Mouse (Mus musculus) liver, adult 2 months (tissue): ENCODE measurements around the gene H1foo.

Experiments used
- CTCF ChIP-seq: fragments of 200-500 bp; IDR thresholded peaks from 2 replicates; pipeline ENCODE4 v1.5.1; 2011; ENCODE audit warnings: low read depth, low read length, control low read depth
- POLR2A ChIP-seq: fragments of 200-500 bp; IDR thresholded peaks from 2 replicates; pipeline ENCODE4 v1.6.1; 2011; ENCODE audit warnings: low read length, control low read depth; ENCODE audit not compliant: insufficient read depth; ENCODE audit errors: extremely low read depth

DNA sequence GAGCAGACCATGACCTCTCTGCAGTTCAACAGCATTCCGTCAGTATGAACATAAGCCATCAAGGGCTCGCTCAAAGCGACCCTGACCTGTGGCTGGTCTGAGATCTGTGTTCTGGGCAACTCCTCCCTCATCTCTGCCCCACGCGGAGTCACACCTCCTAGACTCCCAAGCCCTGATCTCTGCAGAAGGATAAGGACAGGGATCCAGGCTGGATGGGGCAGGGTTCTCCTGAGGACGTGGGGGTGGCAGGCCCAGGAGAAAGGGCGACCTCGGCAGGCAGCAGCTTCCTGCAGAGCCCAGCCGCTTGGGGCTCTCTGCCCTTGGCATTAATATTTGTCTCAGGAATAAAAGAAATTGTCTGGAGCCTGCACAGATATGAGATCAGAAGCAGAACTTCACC lies 40.9 kb downstream of the H1foo start:
- TF ChIP-seq POLR2A (no peak), CTCF (no peak)
